Mouse (Mus musculus): Measurements from ENCODE around the gene Ttc25. TPM values are rescaled to one million over a fixed set of nuclear protein-coding genes. Genes with fewer than 3 reads are reported as not detected.

The Ttc25 gene
- polyA plus RNA-seq, 1 experiment from 2014 or later, result 1.0 TPM

DNA sequence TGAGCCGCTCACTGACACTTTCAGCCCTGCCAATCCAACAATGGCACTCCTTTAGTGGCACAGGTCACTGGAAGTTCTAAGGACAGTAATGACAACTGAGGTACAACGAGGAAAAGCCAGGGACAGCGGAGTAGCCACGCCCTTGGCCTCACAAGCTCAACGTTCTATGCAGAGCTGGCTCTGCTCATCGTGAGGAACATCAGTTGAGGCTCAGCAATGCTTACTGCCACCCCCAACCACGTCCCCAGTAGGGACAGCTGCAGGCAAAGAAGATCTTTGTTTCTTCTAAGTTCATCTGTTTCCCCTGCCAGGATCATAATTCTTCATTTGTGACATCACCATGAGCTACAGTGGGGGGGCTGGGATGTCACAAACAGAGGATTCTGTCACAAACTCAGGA, 49.2 kb downstream of the Ttc25 start:
- Histone ChIP-seq H3K27me3 (ENCODE audit: control insufficient read depth, insufficient read depth, low read length) (no peaks in the 10 kb centered on the region), H3K4me1 (ENCODE audit: control insufficient read depth in 2 of 2, insufficient read depth in 2 of 2, low read length in 2 of 2) (peaks cover 0 to 12% of the 10 kb centered on the region in 2 experiments; a peak in 3 of 4 replicates), H3K9ac (ENCODE audit: low read length) (no peak overlapping the region), H3K4me3 (ENCODE audit: control insufficient read depth in 1 of 2, insufficient read depth in 1 of 2, low read depth in 1 of 2, low read length in 2 of 2) (no peak overlapping the region), H3K9me3 (ENCODE audit: control insufficient read depth, low read length) (no peaks in the 10 kb centered on the region), H3K36me3 (ENCODE audit: control insufficient read depth, insufficient read depth, low read length) (peaks cover 99% of the 10 kb centered on the region), H3K4me2 (ENCODE audit: low read length) (no peak overlapping the region), H3K27ac (replicated peaks in 1 of 2; ENCODE audit: control insufficient read depth in 1 of 2, insufficient read depth in 1 of 2, low read depth in 2 of 2, low read length in 2 of 2) (0 out of 4 replicates have a peak overlapping the region, but pooled peaks of 1 of the 2 experiments have one; percentile 1)
- WGBS, result 84% methylated on average over 7 of the region's 7 CpGs
- ATAC-seq (ENCODE audit: insufficient number of reproducible peaks, insufficient read depth, low FRiP score, low read depth), result no peak

DNA sequence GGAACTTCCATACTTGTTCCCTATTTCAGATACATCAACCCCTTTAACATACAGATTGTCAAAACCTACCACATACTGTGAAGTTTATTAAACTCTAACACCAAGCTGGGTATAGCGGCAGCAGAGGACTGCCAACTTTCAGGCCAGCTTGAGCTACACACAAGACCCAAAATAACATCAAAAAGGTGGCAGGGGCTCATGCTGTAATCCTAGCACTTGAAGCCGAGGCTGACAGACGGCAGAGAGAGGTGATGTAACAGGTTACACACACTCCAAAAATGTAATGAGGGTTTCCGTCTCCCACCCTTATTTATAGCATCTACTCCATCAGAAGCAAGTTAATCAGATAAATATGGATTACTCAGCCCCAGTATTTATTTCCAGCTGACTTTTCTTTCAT, 50.1 kb downstream of the Ttc25 start:
- Histone ChIP-seq H3K4me2 (ENCODE audit: low read length) (no peak overlapping the region), H3K27me3 (ENCODE audit: control insufficient read depth, insufficient read depth, low read length) (no peaks in the 10 kb centered on the region), H3K27ac (replicated peaks in 1 of 2; ENCODE audit: control insufficient read depth in 1 of 2, insufficient read depth in 1 of 2, low read depth in 2 of 2, low read length in 2 of 2) (no peak overlapping the region; a peak in 2 of 4 replicates), H3K4me3 (ENCODE audit: control insufficient read depth in 1 of 2, insufficient read depth in 1 of 2, low read depth in 1 of 2, low read length in 2 of 2) (no peak overlapping the region), H3K9ac (ENCODE audit: low read length) (0 out of 2 replicates have a peak overlapping the region, but pooled peaks have one; percentile 2), H3K9me3 (ENCODE audit: control insufficient read depth, low read length) (no peaks in the 10 kb centered on the region), H3K4me1 (ENCODE audit: control insufficient read depth in 2 of 2, insufficient read depth in 2 of 2, low read length in 2 of 2) (peaks cover 0 to 12% of the 10 kb centered on the region in 2 experiments; a peak in 3 of 4 replicates), H3K36me3 (ENCODE audit: control insufficient read depth, insufficient read depth, low read length) (peaks cover 99% of the 10 kb centered on the region)
- WGBS, result 38% methylated on average over 4 of the region's 4 CpGs
- ATAC-seq (ENCODE audit: insufficient number of reproducible peaks, insufficient read depth, low FRiP score, low read depth), result no peak

DNA sequence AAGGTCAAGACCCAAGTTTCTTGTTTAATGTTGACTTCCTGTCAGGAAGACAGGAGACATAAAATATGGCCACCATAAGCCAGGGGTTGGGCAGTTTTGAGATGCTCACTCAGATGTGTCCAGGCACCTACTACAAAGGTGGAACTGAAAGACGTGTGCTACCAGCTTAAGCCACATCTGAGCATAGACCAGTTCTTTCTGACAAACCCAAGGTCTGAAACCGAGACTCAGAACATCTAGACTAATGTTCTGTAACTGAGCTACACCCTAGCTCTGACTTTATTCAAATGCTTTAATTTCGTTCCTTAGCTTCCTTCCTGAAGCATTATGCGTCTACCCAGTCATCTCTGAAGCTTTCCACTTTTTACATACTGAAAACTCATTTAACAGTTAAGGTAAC, 52.7 kb downstream of the Ttc25 start:
- peaks cover 0 to 12% of the 10 kb centered on the region in 2 experiments; a peak in 3 of 4 replicates for H3K4me1 ChIP-seq (ENCODE audit: control insufficient read depth in 2 of 2, insufficient read depth in 2 of 2, low read length in 2 of 2)
- H3K27ac ChIP-seq (replicated peaks in 1 of 2; ENCODE audit: control insufficient read depth in 1 of 2, insufficient read depth in 1 of 2, low read depth in 2 of 2, low read length in 2 of 2), result no peak overlapping the region
- peaks cover 91% of the 10 kb centered on the region for H3K36me3 ChIP-seq (ENCODE audit: control insufficient read depth, insufficient read depth, low read length)
- H3K9me3 ChIP-seq (ENCODE audit: control insufficient read depth, low read length), result no peaks in the 10 kb centered on the region
- no peak overlapping the region for H3K4me2 ChIP-seq (ENCODE audit: low read length)
- H3K27me3 ChIP-seq (ENCODE audit: control insufficient read depth, insufficient read depth, low read length), result no peaks in the 10 kb centered on the region
- ATAC-seq (ENCODE audit: insufficient number of reproducible peaks, insufficient read depth, low FRiP score, low read depth), result no peak
- H3K4me3 ChIP-seq (ENCODE audit: control insufficient read depth in 1 of 2, insufficient read depth in 1 of 2, low read depth in 1 of 2, low read length in 2 of 2), result no peak overlapping the region
- no peak overlapping the region for H3K9ac ChIP-seq (ENCODE audit: low read length)
- 93% methylated on average over 4 of the region's 4 CpGs for WGBS

DNA sequence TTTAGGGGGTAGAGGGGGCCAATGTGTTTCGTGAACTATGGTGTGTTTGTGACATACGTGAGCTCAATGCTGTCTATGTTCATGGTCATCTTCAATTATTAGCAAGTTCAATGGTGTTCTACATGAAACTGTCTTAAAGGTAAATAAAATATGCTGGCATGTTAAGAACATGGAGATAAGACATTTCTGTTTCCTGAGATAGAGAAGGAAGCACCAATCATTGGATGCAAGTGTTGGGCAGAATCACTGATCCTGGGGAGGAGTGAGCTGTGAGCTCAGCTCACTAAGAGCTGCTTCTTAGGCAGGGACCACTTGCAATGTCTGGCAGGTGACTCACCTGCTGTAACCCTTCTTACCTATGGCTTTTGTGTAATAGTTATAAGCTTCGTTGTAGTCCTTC, 56.0 kb downstream of the Ttc25 start:
- WGBS, result 95% methylated on average over 3 of the region's 3 CpGs
- H3K36me3 ChIP-seq (ENCODE audit: control insufficient read depth, insufficient read depth, low read length), result peaks cover 61% of the 10 kb centered on the region
- no peak overlapping the region for H3K27ac ChIP-seq (replicated peaks in 1 of 2; ENCODE audit: control insufficient read depth in 1 of 2, insufficient read depth in 1 of 2, low read depth in 2 of 2, low read length in 2 of 2)

DNA sequence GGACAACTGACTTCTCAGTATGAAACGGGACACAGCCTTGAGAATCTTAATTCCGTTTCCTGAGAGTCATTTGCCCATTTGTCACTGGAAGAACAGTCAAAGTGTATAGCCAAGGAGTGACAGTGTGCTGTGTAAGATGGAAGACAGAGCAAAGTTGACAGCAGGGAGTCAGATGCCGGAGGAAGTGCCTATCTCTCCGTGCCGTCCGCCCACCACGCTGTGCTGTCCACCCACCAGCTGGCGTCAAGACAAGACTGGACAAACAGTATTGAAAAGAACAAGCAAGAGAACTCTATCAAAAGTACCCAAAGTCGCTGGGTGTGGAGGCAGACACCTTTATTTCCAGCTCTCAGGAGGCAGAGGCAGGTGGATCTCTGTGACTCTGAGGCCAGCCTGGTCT, 57.7 kb downstream of the Ttc25 start:
- 55% methylated on average over 9 of the region's 9 CpGs for WGBS
- Histone ChIP-seq H3K9ac (ENCODE audit: low read length) (no peak overlapping the region), H3K27me3 (ENCODE audit: control insufficient read depth, insufficient read depth, low read length) (no peaks in the 10 kb centered on the region), H3K4me3 (ENCODE audit: control insufficient read depth in 1 of 2, insufficient read depth in 1 of 2, low read depth in 1 of 2, low read length in 2 of 2) (no peak overlapping the region), H3K4me2 (ENCODE audit: low read length) (no peak overlapping the region), H3K36me3 (ENCODE audit: control insufficient read depth, insufficient read depth, low read length) (peaks cover 50% of the 10 kb centered on the region), H3K4me1 (ENCODE audit: control insufficient read depth in 2 of 2, insufficient read depth in 2 of 2, low read length in 2 of 2) (peaks cover 2 to 10% of the 10 kb centered on the region in 2 experiments), H3K27ac (replicated peaks in 1 of 2; ENCODE audit: control insufficient read depth in 1 of 2, insufficient read depth in 1 of 2, low read depth in 2 of 2, low read length in 2 of 2) (no peak overlapping the region; a peak in 1 of 4 replicates), H3K9me3 (ENCODE audit: control insufficient read depth, low read length) (no peaks in the 10 kb centered on the region)
- ATAC-seq (ENCODE audit: insufficient number of reproducible peaks, insufficient read depth, low FRiP score, low read depth), result no peak

More for the DNA sequence above, 56.0 kb downstream of the Ttc25 start:
- Histone ChIP-seq H3K27me3 (ENCODE audit: control insufficient read depth, insufficient read depth, low read length) (no peaks in the 10 kb centered on the region), H3K9ac (ENCODE audit: low read length) (no peak overlapping the region), H3K9me3 (ENCODE audit: control insufficient read depth, low read length) (no peaks in the 10 kb centered on the region), H3K4me3 (ENCODE audit: control insufficient read depth in 1 of 2, insufficient read depth in 1 of 2, low read depth in 1 of 2, low read length in 2 of 2) (no peak overlapping the region), H3K4me2 (ENCODE audit: low read length) (no peak overlapping the region), H3K4me1 (ENCODE audit: control insufficient read depth in 2 of 2, insufficient read depth in 2 of 2, low read length in 2 of 2) (peaks cover 2 to 10% of the 10 kb centered on the region in 2 experiments)
- no peak for ATAC-seq (ENCODE audit: insufficient number of reproducible peaks, insufficient read depth, low FRiP score, low read depth)

DNA sequence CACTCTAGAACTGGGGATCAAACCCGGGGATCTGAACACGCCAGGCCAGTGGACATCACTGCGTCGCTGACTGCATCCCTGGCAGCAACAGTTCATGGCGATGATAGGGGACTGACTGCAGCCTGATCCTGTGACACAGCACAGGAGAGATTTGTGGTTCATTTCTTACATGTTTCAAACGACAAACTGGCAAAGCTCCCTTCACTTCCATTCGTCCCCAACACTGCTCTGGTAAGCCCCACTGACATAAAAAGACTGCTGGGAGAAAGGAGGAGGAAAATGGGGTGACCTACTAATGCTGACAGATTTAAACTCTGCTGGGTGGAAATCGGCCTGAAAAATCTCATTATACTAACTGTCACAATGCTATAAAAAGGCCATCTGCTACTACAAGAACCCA, 58.4 kb downstream of the Ttc25 start:
- Histone ChIP-seq H3K27ac (replicated peaks in 1 of 2; ENCODE audit: control insufficient read depth in 1 of 2, insufficient read depth in 1 of 2, low read depth in 2 of 2, low read length in 2 of 2) (peak overlapping the region in 1 of 2 experiments; percentile 5; a peak in 2 of 4 replicates), H3K4me2 (ENCODE audit: low read length) (no peak overlapping the region), H3K27me3 (ENCODE audit: control insufficient read depth, insufficient read depth, low read length) (no peaks in the 10 kb centered on the region), H3K9ac (ENCODE audit: low read length) (no peak overlapping the region), H3K9me3 (ENCODE audit: control insufficient read depth, low read length) (no peaks in the 10 kb centered on the region), H3K36me3 (ENCODE audit: control insufficient read depth, insufficient read depth, low read length) (peaks cover 50% of the 10 kb centered on the region), H3K4me3 (ENCODE audit: control insufficient read depth in 1 of 2, insufficient read depth in 1 of 2, low read depth in 1 of 2, low read length in 2 of 2) (no peak overlapping the region), H3K4me1 (ENCODE audit: control insufficient read depth in 2 of 2, insufficient read depth in 2 of 2, low read length in 2 of 2) (peaks cover 2 to 13% of the 10 kb centered on the region in 2 experiments)
- 60% methylated on average over 8 of the region's 8 CpGs for WGBS
- ATAC-seq (ENCODE audit: insufficient number of reproducible peaks, insufficient read depth, low FRiP score, low read depth), result no peak

DNA sequence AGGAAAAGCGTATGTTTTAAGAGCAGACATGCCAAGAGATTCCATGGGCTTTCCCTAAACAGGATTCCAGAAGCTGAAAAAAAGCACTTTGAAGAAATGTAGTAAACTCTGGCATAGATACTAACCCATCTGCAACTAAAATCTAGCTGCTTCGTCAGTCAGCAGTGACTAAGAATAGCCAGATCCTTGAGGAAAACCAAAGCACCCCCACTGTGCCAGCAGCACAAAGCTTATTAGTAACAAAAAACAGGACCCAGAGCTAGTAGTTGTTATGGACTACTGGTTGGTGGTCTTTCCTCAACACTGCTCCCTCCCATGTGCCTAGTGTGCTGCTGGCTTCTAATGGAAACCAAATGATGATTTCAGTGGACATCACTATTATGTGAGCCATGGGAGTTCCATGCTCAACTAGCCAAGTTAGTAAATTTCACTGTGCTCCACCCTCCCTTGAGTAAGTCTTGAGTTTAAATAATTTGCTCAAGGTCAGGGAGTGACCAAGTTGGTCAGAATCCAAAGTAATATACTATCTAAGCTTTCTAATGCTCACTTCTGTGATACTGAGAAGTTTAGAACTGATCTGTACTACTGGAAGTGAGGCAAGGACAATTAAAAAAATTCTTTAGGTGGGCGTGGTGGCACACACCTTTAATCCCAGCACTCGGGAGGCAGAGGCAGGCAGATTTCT, 59.1 kb downstream of the Ttc25 start:
- peaks cover 2 to 19% of the 10 kb centered on the region in 2 experiments for H3K4me1 ChIP-seq (ENCODE audit: control insufficient read depth in 2 of 2, insufficient read depth in 2 of 2, low read length in 2 of 2)
- no peaks in the 10 kb centered on the region for H3K9me3 ChIP-seq (ENCODE audit: control insufficient read depth, low read length)
- peaks cover 45% of the 10 kb centered on the region for H3K36me3 ChIP-seq (ENCODE audit: control insufficient read depth, insufficient read depth, low read length)
- peak overlapping the region in 1 of 2 experiments; percentile 24; a peak in 2 of 4 replicates for H3K27ac ChIP-seq (replicated peaks in 1 of 2; ENCODE audit: control insufficient read depth in 1 of 2, insufficient read depth in 1 of 2, low read depth in 2 of 2, low read length in 2 of 2)
- WGBS, result 70% methylated on average over 4 of the region's 4 CpGs
- H3K4me2 ChIP-seq (ENCODE audit: low read length), result no peak overlapping the region
- no peak for ATAC-seq (ENCODE audit: insufficient number of reproducible peaks, insufficient read depth, low FRiP score, low read depth)
- no peak overlapping the region for H3K4me3 ChIP-seq (ENCODE audit: control insufficient read depth in 1 of 2, insufficient read depth in 1 of 2, low read depth in 1 of 2, low read length in 2 of 2)
- H3K9ac ChIP-seq (ENCODE audit: low read length), result no peak overlapping the region
- H3K27me3 ChIP-seq (ENCODE audit: control insufficient read depth, insufficient read depth, low read length), result no peaks in the 10 kb centered on the region

All from heart, embryonic 14.5 days (tissue).